Mouse (Mus musculus) spleen, postnatal 4 days (tissue): ENCODE data around the gene Phyh.

ENCODE experiments used
- DNase-seq, 2 experiments: peaks; one replicate each; pipeline ENCODE4 v3.0.0; 2022; ENCODE audit warnings: low spot score in 2 of 2

Gene Phyh

GRCm38 (mm10) chr2:4918860-4919739, at the start of gene Phyh:
Phyh (plus strand) TSS chr2:4919019.
- DNase-seq, result peak; percentile 79 to 86

GRCm38 (mm10) chr2:4872740-4873139, 46.1 kb upstream of the Phyh start:
- DNase-seq, result no peak

DNA sequence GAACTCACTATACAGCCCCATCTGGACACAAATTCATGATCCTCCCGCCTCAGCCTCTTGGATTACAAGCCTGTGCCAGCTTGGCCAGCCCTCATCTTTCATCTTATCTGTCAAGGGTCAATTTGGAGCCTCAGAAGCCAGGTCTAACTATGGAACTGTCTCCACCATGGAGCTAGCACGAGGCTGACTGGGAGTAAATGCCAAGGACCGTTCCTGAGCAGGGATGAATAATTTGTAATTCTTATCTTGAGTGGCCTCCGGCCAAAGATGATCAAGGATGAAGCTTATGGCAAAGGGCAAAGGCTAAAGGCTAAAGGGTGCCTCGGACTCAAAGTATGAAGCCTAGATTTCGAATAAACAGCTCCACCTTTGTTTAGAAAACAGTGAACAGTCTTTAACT, 45.5 kb upstream of the Phyh start:
- no peak for DNase-seq

GRCm38 (mm10) chr2:4875090-4875489, 43.7 kb upstream of the Phyh start:
- no peak for DNase-seq

DNA sequence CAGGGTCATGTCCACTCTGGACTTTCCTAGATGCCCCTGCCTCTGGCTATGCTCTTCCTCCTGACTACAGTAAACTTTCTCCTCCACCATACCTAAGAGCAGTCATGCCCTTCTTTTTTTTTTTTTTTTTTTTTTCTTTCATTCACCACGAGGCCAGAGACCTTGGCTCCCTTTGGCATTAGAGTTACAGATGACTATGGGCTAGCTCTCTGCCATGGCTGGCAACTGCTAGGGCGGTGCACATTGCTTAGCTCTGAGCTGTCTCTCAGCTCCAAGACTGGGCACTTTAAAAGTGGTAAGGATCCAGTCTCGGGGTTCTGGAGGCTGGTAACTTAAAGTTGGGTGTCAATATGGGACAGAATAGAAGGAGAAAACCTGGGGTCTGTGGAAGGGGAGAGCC, 42.7 kb upstream of the Phyh start:
- no peak for DNase-seq

- DNase-seq, result peak; percentile 19 to 65
Observed at GRCm38 (mm10) chr2:4880737-4881349, 38.0 kb upstream of the Phyh start.

GRCm38 (mm10) chr2:4881350-4882248, 37.2 kb upstream of the Phyh start, which contains the start of gene Sephs1:
Sephs1 (plus strand) TSS chr2:4881564.
- DNase-seq, result peak; percentile 81 to 91

DNA sequence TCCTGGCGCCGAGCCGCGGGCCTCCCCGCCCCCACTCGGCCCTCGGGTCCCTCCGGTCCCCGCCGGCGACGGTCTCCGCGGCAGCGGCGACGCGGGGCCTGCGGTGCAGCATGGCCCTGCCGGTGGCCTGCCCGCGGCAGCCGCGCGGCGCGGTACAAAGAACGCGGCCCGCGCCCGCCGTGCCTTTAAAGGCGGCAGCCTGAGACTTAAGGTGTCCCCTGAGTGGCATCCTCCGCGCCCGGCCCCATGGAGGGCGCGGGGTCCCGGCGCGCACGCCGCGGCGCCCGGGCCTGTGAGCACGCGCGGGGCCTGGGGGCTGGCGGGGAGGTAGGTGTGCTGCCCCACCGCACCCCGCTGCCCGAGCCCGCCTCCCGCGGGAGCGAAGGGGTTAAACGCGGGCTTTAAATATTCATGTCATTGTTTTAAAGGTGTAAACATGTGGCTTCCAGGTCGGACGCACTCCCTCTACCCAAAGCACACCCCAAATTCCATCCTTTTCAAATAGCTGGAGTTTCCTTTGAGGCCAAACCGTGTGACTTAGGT, 36.5 kb upstream of the Phyh start:
- DNase-seq, result peak; percentile 62 to 83

- no peak for DNase-seq
Observed at GRCm38 (mm10) chr2:4883009-4883704, 35.7 kb upstream of the Phyh start.

DNA sequence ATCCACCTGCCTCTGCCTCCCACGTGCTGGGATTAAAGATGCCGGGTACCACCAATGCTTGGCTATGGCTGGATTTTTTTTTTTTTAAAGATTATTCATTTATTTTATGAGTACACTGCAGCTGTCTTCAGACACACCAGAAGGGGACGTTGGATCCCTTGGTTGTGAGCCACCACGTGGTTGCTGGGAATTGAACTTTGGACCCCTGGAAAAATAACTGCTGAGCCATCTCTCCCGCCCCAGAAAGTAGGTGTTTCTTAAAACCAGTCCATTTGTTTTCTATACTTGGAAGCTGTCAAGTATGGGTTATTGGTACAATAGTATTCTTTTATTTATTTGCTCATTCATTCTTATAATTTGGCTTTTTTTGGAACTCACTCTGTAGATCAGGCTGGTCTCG, 31.9 kb upstream of the Phyh start:
- DNase-seq, result no peak

DNA sequence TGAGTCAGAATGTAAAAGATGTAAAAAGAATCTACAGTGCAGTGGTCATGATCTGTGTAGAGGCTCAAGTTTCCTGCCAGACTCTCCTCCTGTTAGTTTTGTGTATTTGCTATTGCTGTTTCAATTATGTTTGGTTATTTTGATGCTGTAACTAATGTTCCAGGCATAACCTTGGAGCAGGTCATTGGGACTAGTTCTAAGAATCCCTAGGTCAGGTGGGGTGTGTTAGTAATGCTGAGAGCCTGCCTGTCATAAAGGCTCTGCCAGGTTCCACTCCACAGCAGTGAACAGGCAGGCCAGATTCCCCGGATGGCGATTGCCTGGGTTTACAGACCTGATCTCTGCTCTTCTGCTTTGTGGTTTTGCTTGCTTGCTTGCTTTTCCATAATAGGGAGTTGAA, 23.2 kb upstream of the Phyh start:
- no peak for DNase-seq

DNA sequence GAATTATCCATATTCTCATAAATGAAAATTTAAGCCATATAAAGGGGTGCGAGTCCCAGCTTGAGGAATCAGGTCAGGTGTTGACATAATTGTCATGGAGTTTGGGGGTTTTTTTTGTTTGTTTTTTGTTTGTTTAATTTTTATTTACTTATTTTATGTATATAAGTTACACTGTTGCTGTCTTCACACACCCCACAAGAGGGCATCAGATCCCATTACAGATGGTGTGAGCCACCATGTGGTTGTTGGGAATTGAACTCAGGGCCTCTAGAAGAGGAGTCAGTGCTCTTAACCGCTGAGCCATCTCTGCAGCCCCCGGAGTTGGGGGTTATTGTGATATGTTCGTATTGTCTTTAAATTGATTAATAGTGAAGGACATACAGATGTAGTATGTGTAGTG, 21.8 kb upstream of the Phyh start:
- no peak for DNase-seq

GRCm38 (mm10) chr2:4900624-4901023, 18.2 kb upstream of the Phyh start:
- DNase-seq, result no peak

DNA sequence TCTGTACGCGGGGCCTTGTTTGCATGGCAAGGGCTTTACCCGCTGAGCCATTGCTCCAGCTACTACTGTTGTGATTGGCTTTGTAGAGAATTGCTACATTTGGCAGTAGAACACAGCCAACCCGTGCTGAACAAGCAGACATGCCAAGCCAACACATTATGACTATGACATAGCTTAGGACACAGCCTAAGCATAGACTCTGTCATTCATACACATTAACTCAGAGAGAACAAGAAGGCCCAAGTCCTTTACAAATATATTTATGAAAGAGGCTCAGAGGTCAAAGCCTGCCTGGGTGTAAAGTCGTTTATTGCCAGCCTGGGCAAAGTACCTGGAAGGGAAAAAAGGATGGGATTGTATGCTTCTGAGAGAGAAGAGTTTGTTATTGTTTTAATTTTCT, 16.5 kb upstream of the Phyh start:
- no peak for DNase-seq

GRCm38 (mm10) chr2:4907120-4907519, 11.7 kb upstream of the Phyh start:
- DNase-seq, result no peak

DNA sequence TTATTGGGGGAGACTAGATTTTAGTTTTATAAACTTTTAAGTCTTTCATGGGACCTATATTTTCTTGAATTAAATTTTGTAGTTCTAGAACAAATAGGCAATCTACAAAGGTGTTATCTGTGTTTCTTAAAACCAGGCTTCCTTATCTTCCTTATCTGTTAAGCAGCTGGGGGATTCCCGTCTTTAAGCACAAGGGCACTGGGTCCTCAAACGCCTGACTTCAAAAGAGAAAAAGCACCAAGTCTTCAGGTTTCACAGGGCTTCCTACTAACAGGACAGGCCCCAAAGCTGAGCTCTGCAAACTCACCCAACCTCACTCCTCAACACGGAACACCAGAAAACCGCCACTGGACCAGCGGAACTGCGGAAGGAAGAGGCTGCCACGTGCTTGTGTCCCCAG, 10.9 kb upstream of the Phyh start:
- no peak for DNase-seq

GRCm38 (mm10) chr2:4908771-4909315, 10.0 kb upstream of the Phyh start:
- no peak for DNase-seq

DNA sequence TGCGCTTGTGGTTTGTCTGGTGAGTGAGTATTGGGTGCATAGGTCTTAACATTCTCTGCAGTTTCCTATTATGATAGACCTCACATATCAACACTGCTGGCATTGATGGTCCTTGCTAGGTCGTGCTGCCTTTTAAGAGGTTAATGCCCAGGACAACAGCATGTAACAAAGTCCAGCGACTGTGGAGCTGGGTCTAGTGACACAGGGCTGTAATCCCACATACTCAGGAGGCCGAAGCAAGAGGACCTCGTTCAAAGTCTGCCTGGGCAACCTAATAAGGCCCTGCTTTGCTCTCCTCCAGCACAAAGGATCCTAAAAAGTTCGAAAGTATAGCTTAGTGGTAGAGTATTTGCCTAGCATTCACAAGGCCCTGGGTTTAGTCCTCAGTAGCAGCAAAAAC, 8.9 kb upstream of the Phyh start:
- no peak for DNase-seq

- DNase-seq, result no peak
Observed at GRCm38 (mm10) chr2:4910521-4910920, 8.3 kb upstream of the Phyh start.

DNA sequence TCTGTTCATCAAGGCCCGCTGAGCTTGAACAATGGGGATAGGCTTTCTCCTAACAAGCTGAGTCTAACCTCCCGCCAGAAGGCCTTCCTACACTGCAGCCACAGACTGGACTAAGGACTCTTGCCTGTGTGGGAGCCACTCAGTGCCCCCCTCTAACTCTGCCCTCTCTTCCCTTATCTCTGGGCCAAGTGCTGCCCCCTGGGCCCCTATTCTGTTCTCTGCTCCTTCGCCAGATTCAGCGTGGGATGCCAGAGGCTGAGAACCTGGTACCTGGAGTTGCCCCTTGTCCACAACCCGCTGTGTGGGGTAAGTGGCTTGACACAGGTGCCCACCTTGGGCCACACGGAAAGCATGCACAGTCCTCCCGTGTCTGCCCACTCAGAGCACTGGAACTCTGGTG, 4.9 kb upstream of the Phyh start:
- no peak for DNase-seq

DNA sequence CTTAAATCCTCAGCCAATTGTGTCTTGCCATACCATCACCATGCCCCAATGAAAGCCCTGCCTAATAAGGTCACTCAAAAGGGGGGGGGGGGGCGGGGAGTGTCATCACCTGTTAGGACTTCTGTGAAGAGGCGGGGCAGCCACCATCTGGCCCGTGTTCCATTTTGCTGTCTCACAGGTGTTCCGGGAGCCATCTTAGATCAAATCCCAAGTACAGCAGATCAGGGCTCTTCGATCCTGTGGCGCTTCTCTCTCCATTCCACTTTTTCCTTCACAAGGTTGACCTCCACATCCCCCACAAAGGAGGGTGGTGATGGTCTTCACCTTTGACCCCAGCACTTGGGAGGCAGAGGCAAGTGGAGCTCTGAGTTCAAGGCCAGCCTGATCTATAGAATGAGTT, 2.8 kb upstream of the Phyh start:
- no peak for DNase-seq
